Mouse (Mus musculus) adrenal gland, postnatal 25 days (tissue): Measurements from ENCODE around the gene Hoxa10. TPM values are rescaled to one million over a fixed set of nuclear protein-coding genes. Genes with fewer than 3 reads are reported as not detected.

Source experiments
- DNase-seq: peaks from one replicate; pipeline ENCODE4 v3.0.0; 2021; ENCODE audit warnings: mixed read lengths
- long read RNA-seq: library from polyadenylated mRNA; stranded (forward); transcript quantifications from one replicate; pipeline ENCODE4 v2.0.0, GENCODE M21; 2021
- total RNA-seq: library from RNA; stranded (reverse); gene quantifications from 2 replicates; pipeline ENCODE4 v1.2.3, GENCODE M21; 2021

Gene Hoxa10
- total RNA-seq, result 0.62 TPM in 1 of 2 replicates, not detected in the other
- long read RNA-seq, result 0 reads

GRCm38 (mm10) chr6:52240389-52241000 is at the start of gene Hoxa10:
Gene Hoxa10, minus strand, starts transcription at chr6:52240854.
- peak; percentile 79 for DNase-seq

- DNase-seq, result no peak
Observed at GRCm38 (mm10) chr6:52290186-52290585, 49.5 kb upstream of the Hoxa10 start.

- DNase-seq, result no peak
Observed at GRCm38 (mm10) chr6:52283896-52284295, 43.2 kb upstream of the Hoxa10 start.

- DNase-seq, result no peak
Observed at GRCm38 (mm10) chr6:52281084-52281483, 40.4 kb upstream of the Hoxa10 start.

GRCm38 (mm10) chr6:52276920-52277319 is 36.3 kb upstream of the Hoxa10 start:
- DNase-seq, result no peak

GRCm38 (mm10) chr6:52276382-52276781 is 35.7 kb upstream of the Hoxa10 start:
- no peak for DNase-seq

- no peak for DNase-seq
Observed at GRCm38 (mm10) chr6:52275563-52276280, 35.1 kb upstream of the Hoxa10 start.

GRCm38 (mm10) chr6:52274576-52274975 is 33.9 kb upstream of the Hoxa10 start:
- no peak for DNase-seq

GRCm38 (mm10) chr6:52273656-52274280 is 33.1 kb upstream of the Hoxa10 start:
- no peak for DNase-seq

- no peak for DNase-seq
Observed at GRCm38 (mm10) chr6:52272766-52273655, 32.4 kb upstream of the Hoxa10 start.

- DNase-seq, result peak; percentile 59
Observed at GRCm38 (mm10) chr6:52270494-52271480, 30.1 kb upstream of the Hoxa10 start.

- DNase-seq, result no peak
Observed at GRCm38 (mm10) chr6:52268756-52269155, 28.1 kb upstream of the Hoxa10 start.

- DNase-seq, result no peak
Observed at GRCm38 (mm10) chr6:52268341-52268740, 27.7 kb upstream of the Hoxa10 start.

GRCm38 (mm10) chr6:52267691-52268090 is 27.0 kb upstream of the Hoxa10 start:
- DNase-seq, result no peak

GRCm38 (mm10) chr6:52267221-52267620 is 26.6 kb upstream of the Hoxa10 start:
- no peak for DNase-seq

- no peak for DNase-seq
Observed at GRCm38 (mm10) chr6:52266666-52266985, 26.0 kb upstream of the Hoxa10 start.

GRCm38 (mm10) chr6:52265913-52266665 is 25.4 kb upstream of the Hoxa10 start:
- no peak for DNase-seq

- DNase-seq, result no peak
Observed at GRCm38 (mm10) chr6:52265306-52265912, 24.8 kb upstream of the Hoxa10 start.

GRCm38 (mm10) chr6:52264106-52264790 is 23.6 kb upstream of the Hoxa10 start:
- DNase-seq, result no peak

- DNase-seq, result no peak
Observed at GRCm38 (mm10) chr6:52263321-52263585, 22.6 kb upstream of the Hoxa10 start.
